Mouse (Mus musculus) MEL (cell line): ENCODE results near the gene Dusp27. TPM values are rescaled to one million over a fixed set of nuclear protein-coding genes. Genes with fewer than 3 reads are reported as not detected.

Source experiments
- DNase-seq: peaks from one replicate; pipeline ENCODE4 v3.0.0; 2011; ENCODE audit warnings: low read depth, low spot score
- H3K27ac ChIP-seq: 2 replicates; pipeline ENCODE4 v1.5.1; 2012; ENCODE audit warnings: low read depth, mild to moderate bottlenecking, control low read depth, low read length, moderate library complexity; ENCODE audit not compliant: control insufficient read depth
- H3K27me3 ChIP-seq, 2 experiments: fragments of 150-350 bp in 1 of 2; sonication (generic) in 1 of 2; 2 replicates each; pipeline ENCODE4 v1.6.1; 2012; ENCODE audit warnings: low read length in 2 of 2, mild to moderate bottlenecking in 2 of 2, improper control_type of control experiment in 1 of 2, moderate library complexity in 1 of 2; ENCODE audit not compliant: insufficient read depth in 2 of 2, control insufficient read depth in 1 of 2
- H3K36me3 ChIP-seq, 2 experiments: 2 replicates each; pipeline ENCODE4 v1.6.1; 2012 to 2014; ENCODE audit warnings: low read length in 2 of 2, improper control_type of control experiment in 1 of 2, inconsistent platforms in 1 of 2, mild to moderate bottlenecking in 1 of 2; ENCODE audit not compliant: insufficient read depth in 2 of 2, control insufficient read depth in 1 of 2
- H3K4me1 ChIP-seq, 2 experiments: fragments of 150-350 bp in 1 of 2; sonication (generic) in 1 of 2; 2 replicates each; pipeline ENCODE4 v1.6.1; 2012; ENCODE audit warnings: low read length in 2 of 2, improper control_type of control experiment in 1 of 2, mild to moderate bottlenecking in 1 of 2; ENCODE audit not compliant: insufficient read depth in 2 of 2, control insufficient read depth in 1 of 2
- H3K4me3 ChIP-seq, 2 experiments: fragments of 150-350 bp in 1 of 2; sonication (generic) in 1 of 2; 2 replicates each; pipeline ENCODE4 v1.5.1; 2012; ENCODE audit warnings: low read depth in 2 of 2, low read length in 2 of 2, mild to moderate bottlenecking in 2 of 2, moderate library complexity in 2 of 2, control low read depth in 1 of 2, improper control_type of control experiment in 1 of 2; ENCODE audit not compliant: control insufficient read depth in 1 of 2, insufficient read depth in 1 of 2
- H3K79me2 ChIP-seq: 2 replicates; pipeline ENCODE4 v1.6.1; 2012; ENCODE audit warnings: mild to moderate bottlenecking, low read length, moderate library complexity; ENCODE audit not compliant: control insufficient read depth, poor library complexity, insufficient read depth
- H3K9ac ChIP-seq: 2 replicates; pipeline ENCODE4 v1.6.1; 2012; ENCODE audit warnings: low read depth, mild to moderate bottlenecking, control low read depth, low read length, moderate library complexity; ENCODE audit not compliant: control insufficient read depth, poor library complexity, severe bottlenecking
- H3K9me3 ChIP-seq: fragments of 150-350 bp; sonication (generic); replicated peaks from 2 replicates; pipeline ENCODE4 v1.6.1; 2012; ENCODE audit warnings: mild to moderate bottlenecking, low read length, improper control_type of control experiment, moderate library complexity; ENCODE audit not compliant: insufficient read depth
- CHD1 ChIP-seq: IDR thresholded peaks from 2 replicates; pipeline ENCODE4 v1.6.1; 2012; ENCODE audit warnings: low read depth, mild to moderate bottlenecking, inconsistent platforms, low read length, improper control_type of control experiment
- CTCF ChIP-seq, 3 experiments: IDR thresholded peaks in 2 of 3; conservative IDR thresholded peaks in 1 of 3; 2 replicates each; pipeline ENCODE4 v1.5.1; 2011 to 2012; ENCODE audit warnings: low read length in 3 of 3, low read depth in 2 of 3, mild to moderate bottlenecking in 2 of 3, improper control_type of control experiment in 1 of 3, inconsistent platforms in 1 of 3, mixed read lengths in 1 of 3, moderate library complexity in 1 of 3; ENCODE audit not compliant: control insufficient read depth in 1 of 3, insufficient read depth in 1 of 3, poor library complexity in 1 of 3, severe bottlenecking in 1 of 3
- ELF1 ChIP-seq: IDR thresholded peaks from 2 replicates; pipeline ENCODE4 v1.6.1; 2014; ENCODE audit warnings: low read depth, mild to moderate bottlenecking, inconsistent platforms, low read length, improper control_type of control experiment, moderate library complexity
- ETS1 ChIP-seq: IDR thresholded peaks from 2 replicates; pipeline ENCODE4 v1.6.1; 2012; ENCODE audit warnings: low read depth, mild to moderate bottlenecking, inconsistent platforms, low read length, improper control_type of control experiment, moderate library complexity
- HCFC1 ChIP-seq: IDR thresholded peaks from 2 replicates; pipeline ENCODE4 v1.6.1; 2012; ENCODE audit warnings: low read depth, mild to moderate bottlenecking, inconsistent platforms, low read length, improper control_type of control experiment, moderate library complexity
- JUND ChIP-seq: IDR thresholded peaks from 2 replicates; pipeline ENCODE4 v1.6.1; 2011; ENCODE audit warnings: low read depth, mild to moderate bottlenecking, improper control_type of control experiment, low read length
- KAT2A ChIP-seq: conservative IDR thresholded peaks from 2 replicates; pipeline ENCODE4 v1.6.1; 2012; ENCODE audit warnings: low read depth, low read length, improper control_type of control experiment, inconsistent platforms
- MAX ChIP-seq: IDR thresholded peaks from 2 replicates; pipeline ENCODE4 v1.6.1; 2011; ENCODE audit warnings: low read length, improper control_type of control experiment
- MAZ ChIP-seq: IDR thresholded peaks from 2 replicates; pipeline ENCODE4 v1.6.1; 2012; ENCODE audit warnings: low read depth, mild to moderate bottlenecking, inconsistent platforms, low read length, improper control_type of control experiment
- NELFE ChIP-seq: IDR thresholded peaks from 2 replicates; pipeline ENCODE4 v1.6.1; 2011; ENCODE audit warnings: low read depth, low read length, improper control_type of control experiment
- NRF1 ChIP-seq: IDR thresholded peaks from 2 replicates; pipeline ENCODE4 v1.6.1; 2014; ENCODE audit warnings: low read depth, mild to moderate bottlenecking, inconsistent platforms, low read length, improper control_type of control experiment, moderate library complexity; ENCODE audit not compliant: poor library complexity, insufficient read depth, severe bottlenecking
- POLR2A ChIP-seq, 2 experiments: IDR thresholded peaks; 2 replicates each; pipeline ENCODE4 v1.6.1; 2011 to 2012; ENCODE audit warnings: low read length in 2 of 2, mild to moderate bottlenecking in 2 of 2, control low read depth in 1 of 2, improper control_type of control experiment in 1 of 2, low read depth in 1 of 2, moderate library complexity in 1 of 2; ENCODE audit not compliant: control insufficient read depth in 1 of 2, insufficient read depth in 1 of 2, poor library complexity in 1 of 2
- RAD21 ChIP-seq: IDR thresholded peaks from 2 replicates; pipeline ENCODE4 v1.6.1; 2011; ENCODE audit warnings: mild to moderate bottlenecking, low read depth, low read length, improper control_type of control experiment
- SIN3A ChIP-seq: IDR thresholded peaks from 2 replicates; pipeline ENCODE4 v1.6.1; 2012; ENCODE audit warnings: low read length, improper control_type of control experiment, inconsistent platforms
- SMC3 ChIP-seq: IDR thresholded peaks from 2 replicates; pipeline ENCODE4 v1.6.1; 2011; ENCODE audit warnings: low read depth, low read length, improper control_type of control experiment
- TAL1 ChIP-seq: IDR thresholded peaks from 2 replicates; pipeline ENCODE4 v1.6.1; 2012; ENCODE audit warnings: mild to moderate bottlenecking, inconsistent platforms, low read length, moderate library complexity, mixed read lengths
- UBTF ChIP-seq: IDR thresholded peaks from 2 replicates; pipeline ENCODE4 v1.6.1; 2012; ENCODE audit warnings: low read depth, mild to moderate bottlenecking, inconsistent platforms, low read length, improper control_type of control experiment, moderate library complexity, borderline replicate concordance; ENCODE audit not compliant: insufficient read depth
- ZC3H11A ChIP-seq: IDR thresholded peaks from 2 replicates; pipeline ENCODE4 v1.6.1; 2012; ENCODE audit warnings: low read depth, mild to moderate bottlenecking, inconsistent platforms, low read length, improper control_type of control experiment
- ZMIZ1 ChIP-seq: IDR thresholded peaks from 2 replicates; pipeline ENCODE4 v1.6.1; 2012; ENCODE audit warnings: low read depth, mild to moderate bottlenecking, inconsistent platforms, low read length, improper control_type of control experiment, moderate library complexity
- ZNF384 ChIP-seq: IDR thresholded peaks from 2 replicates; pipeline ENCODE4 v1.6.1; 2012; ENCODE audit warnings: low read depth, mild to moderate bottlenecking, inconsistent platforms, low read length, improper control_type of control experiment
- polyA plus RNA-seq, 2 experiments: library from polyadenylated mRNA; stranded (reverse) in 1 of 2; unstranded in 1 of 2; fragments of >175 nt in 1 of 2; fragments of >200 nt in 1 of 2; gene quantifications; 2 replicates each; pipeline versions ENCODE4 v1.2.1 to v1.2.4; 2012; ENCODE audit warnings: low replicate concordance in 2 of 2, low read depth in 1 of 2; ENCODE audit not compliant: insufficient read length in 2 of 2, insufficient read depth in 1 of 2, missing spikeins in 1 of 2
- total RNA-seq: library from RNA; depleted of rRNA; stranded (reverse); fragments of 300-350 nt; gene quantifications from 2 replicates; pipeline ENCODE4 v1.2.3, GENCODE M21; 2012

Gene Dusp27
- total and polyA plus RNA-seq, 3 experiments: not detected

DNA sequence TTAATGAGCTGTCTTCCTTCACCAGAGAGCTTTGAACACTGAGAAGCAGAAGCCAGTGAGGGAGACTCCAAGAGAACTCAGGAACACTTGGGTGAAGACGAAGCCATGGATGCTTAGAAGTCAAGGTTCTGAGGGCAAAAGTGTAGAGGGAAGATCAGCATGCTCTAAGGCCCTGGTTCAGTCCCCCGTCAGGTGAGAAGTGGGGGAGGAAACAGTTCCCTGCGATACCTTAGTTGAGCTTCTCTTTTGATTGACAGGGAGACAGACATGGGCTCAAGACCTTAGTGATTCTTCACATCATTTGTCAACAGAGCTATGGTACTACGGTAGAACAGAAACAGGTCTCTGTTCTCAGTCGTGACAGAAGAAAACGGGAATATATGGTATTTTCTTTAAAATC is 1.4 kb downstream of the Dusp27 start:
- Histone ChIP-seq H3K27ac (no peak overlapping the region), H3K27me3 (no peaks in the 10 kb centered on the region), H3K4me1 (0 out of 4 replicates have a peak, but pooled peaks cover 0 to 4% of the 10 kb centered on the region in 2 experiments), H3K36me3 (no peaks in the 10 kb centered on the region), H3K4me3 (no peak overlapping the region), H3K9ac (no peak overlapping the region), H3K9me3 (no peaks in the 10 kb centered on the region), H3K79me2 (no peaks in the 10 kb centered on the region)
- TF ChIP-seq TAL1 (no peak), KAT2A (no peak), SIN3A (no peak), ETS1 (no peak), POLR2A (IDR thresholded peaks at IDR 0.05; ENCODE audit: control insufficient read depth in 1 of 2, insufficient read depth in 1 of 2, low read depth in 1 of 2, low read length in 2 of 2, poor library complexity in 1 of 2) (no peak), RAD21 (no peak), ZC3H11A (no peak), NRF1 (no peak), UBTF (no peak), MAX (no peak), NELFE (no peak), ZNF384 (no peak), ZMIZ1 (no peak), HCFC1 (no peak), CHD1 (no peak), JUND (no peak)
- no peak for DNase-seq

GRCm38 (mm10) chr1:166124932-166125593 is 2.7 kb downstream of the Dusp27 start:
- no peak for DNase-seq
- Histone ChIP-seq H3K27me3 (no peaks in the 10 kb centered on the region), H3K79me2 (no peaks in the 10 kb centered on the region), H3K36me3 (no peaks in the 10 kb centered on the region), H3K4me1 (0 out of 4 replicates have a peak, but pooled peaks cover 0 to 4% of the 10 kb centered on the region in 2 experiments), H3K27ac (no peak overlapping the region), H3K4me3 (no peak overlapping the region), H3K9ac (no peak overlapping the region), H3K9me3 (no peaks in the 10 kb centered on the region)
- TF ChIP-seq SIN3A (no peak), MAZ (no peak), HCFC1 (no peak), KAT2A (no peak), CTCF (IDR thresholded peaks at IDR 0.05 in 2 of 3, conservative IDR thresholded peaks at IDR 0.05 in 1 of 3; ENCODE audit: control insufficient read depth in 1 of 3, insufficient read depth in 1 of 3, low read depth in 2 of 3, low read length in 3 of 3, poor library complexity in 1 of 3, severe bottlenecking in 1 of 3) (no peak), NRF1 (no peak), SMC3 (no peak), NELFE (no peak), ELF1 (no peak), ZNF384 (no peak)
